Mouse (Mus musculus) spleen, postnatal 14 days (tissue): ENCODE results near the gene Ankfy1.

Experiments used
- DNase-seq, 2 experiments: peaks; one replicate each; pipeline ENCODE4 v3.0.0; 2021 to 2022; ENCODE audit warnings: low spot score in 2 of 2

Ankfy1 gene

DNA sequence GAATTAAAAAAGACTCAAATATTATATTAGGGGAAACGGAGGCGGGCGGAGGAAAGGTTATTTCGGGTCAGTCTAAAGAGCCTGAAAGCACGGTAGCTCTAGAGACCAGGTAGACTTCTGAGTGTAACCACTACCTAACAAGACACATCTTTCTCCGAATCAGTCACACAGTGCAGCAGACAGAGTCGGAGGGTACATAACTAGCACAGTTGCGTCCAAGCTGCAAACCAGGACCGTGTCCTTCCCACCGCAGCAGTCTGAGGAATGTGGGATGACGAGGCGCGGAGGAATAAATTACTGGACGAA is 105.3 kb downstream of the Ankfy1 start:
- no peak for DNase-seq

DNA sequence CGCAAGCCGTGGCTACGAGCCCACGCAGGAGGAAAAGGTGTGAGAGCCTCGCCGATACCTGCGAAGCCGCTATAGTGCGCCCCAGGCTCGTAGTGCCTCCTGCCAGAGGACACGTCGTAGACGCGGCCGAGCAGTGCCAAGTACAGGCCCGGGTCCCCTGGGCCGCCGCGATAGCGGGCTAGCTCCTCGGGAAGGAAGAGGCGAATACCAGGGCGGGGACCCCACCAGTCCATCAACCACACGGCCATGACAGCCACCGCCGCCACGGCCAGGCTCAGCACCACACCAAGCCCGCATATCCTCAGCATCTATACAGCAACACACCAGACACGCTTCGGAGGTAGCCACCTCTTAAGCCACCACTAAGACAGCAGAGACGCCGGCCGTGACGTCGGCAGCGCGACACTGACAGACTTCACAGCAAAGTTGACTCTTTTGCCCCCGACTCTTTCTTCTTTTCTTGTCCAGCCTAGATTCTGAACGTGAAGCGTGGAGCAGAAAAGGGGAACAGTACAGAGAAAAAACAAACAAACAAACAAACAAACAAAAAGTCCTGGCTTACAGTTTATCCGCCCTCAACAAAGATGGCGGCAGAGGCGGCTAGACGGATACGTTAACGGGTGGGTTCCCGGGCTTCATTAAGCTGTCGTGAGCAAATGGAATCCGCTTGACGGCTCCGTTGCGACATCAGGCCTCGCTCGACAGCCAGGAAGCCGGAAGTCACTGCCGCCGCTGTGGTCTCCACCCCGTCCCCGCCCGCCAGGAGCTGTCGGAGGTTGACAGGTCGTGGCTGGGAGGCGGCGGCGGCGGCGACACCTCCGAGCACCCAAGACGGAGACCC is 105.9 kb downstream of the Ankfy1 start, which contains the start of the genes Cyb5d2 and Zzef1:
TSS of gene Cyb5d2 (minus strand) at position 688 of the 841 bp plus-strand sequence.
TSS of gene Zzef1 (plus strand) at position 772 of the 841 bp plus-strand sequence.
- peak; percentile 86 to 90 for DNase-seq

DNA sequence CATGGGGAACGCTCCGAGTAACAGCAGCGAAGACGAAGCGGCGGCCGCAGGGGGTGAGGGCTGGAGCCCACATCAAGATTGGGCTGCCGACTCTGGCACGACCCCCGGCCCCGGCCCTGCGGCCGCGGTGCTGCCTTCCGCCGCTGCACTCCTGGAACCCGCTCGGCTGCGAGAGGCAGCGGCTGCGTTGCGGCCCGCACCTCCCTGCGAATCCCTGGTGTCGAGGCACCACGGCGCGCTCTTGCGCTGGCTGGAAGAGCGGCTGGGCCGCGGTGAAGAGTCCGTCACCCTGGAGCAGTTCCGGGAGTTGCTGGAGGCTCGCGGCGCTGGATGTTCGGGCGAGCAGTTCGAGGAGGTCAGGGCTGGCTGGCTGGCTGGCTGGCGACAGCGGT is 106.5 kb downstream of the Ankfy1 start:
- DNase-seq = no peak

DNA sequence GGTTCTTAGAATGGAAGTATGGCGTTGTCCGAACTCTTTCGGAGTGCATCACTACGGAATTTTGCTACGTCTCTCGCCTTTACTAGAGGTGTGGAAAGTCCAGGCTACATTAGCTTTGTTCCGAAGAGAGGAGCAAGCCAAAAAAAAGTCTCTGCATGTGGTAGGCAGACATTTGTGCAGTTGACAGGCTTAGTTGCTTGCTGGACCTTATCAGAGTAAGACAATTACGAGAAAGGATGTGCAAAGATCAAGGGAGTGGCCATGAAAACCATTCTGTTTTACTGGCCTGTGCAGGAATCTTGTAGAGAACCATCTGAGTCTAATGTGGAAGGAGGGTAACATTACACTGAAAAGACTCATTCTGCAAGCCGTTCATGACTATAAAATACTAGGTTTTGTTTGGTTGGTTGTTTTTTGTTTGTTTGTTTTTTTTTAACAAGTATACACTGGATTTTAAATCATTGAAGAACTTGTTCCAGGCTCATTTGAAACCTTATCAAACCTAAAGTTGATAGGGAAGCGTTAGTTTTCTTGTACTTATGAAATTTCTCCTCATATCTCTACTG is 107.0 kb downstream of the Ankfy1 start:
- DNase-seq = no peak

DNA sequence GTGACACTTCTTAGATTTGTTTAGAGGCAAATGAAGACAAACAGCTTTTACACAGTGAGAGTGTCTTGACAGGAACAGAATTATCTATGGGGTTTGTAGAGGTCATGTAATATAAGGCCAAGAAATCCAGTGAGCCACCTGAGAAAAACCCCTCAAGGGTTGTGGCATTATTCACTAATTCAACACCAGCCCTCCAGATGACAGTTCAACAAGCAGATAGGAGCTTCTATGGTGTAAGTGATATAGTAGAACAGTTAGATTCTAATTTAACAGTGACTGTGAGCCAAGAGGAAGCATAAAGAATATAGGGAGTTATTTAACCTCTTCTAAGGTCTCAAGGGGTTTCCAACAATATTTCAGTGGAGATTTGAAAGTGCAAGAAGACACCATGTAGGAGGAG is 108.3 kb downstream of the Ankfy1 start:
- DNase-seq = no peak

DNA sequence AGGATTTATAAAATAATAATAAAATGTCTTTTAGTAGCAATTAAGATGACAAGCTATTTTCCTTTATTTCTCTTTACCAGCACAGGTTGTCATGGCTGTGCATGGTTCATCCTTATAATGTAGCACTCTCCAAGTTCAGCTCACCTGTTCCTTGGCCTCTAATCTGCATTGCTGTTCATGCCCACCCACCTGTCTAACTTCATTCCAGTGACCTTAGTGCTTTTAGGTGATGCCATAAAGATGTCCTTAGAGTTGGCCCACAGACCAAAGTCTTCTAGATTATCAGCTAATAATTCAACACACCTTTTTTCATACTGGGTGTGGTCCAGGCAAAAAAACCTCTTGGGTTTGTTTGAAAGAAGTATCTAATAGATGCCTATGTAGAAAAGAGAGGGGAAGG is 111.4 kb downstream of the Ankfy1 start:
- no peak for DNase-seq

DNA sequence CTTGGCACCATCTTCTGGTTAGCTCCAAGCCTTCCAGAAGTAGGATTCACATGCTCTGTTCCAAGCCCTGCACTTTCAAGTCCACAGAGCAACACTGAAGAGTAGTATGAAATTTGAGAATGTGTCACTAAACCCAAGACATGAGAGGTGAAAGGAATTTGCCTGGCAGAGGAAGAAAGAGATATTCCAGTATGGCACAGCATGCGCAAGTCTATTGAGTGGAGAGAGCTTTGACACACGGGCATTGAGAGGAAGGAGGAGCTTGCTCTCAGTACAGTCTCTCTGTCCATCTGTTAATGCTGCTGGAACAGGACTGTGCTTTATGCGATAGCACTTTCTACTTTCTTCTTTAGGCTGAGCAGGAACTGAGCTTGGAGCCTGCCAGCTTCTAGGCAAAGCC is 113.2 kb downstream of the Ankfy1 start:
- no peak for DNase-seq

DNA sequence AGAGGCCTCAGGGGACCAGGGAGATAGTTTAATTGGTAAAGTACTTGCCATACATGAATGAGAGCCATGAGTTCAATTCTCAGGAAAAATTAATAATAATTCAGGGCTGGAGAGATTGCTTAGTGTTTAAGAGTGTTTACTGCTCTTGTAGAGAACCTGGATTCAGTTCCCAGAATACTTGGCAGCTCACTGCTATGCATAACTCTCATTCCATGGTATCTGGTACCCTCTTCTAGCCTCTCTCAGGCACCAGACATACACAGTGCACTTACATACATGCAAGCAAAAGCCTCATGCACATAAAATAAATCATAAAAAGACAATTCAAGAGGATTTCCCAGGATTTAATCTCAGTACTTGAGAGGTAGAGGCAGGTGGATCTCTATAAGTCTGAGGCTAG is 114.8 kb downstream of the Ankfy1 start:
- DNase-seq = no peak

DNA sequence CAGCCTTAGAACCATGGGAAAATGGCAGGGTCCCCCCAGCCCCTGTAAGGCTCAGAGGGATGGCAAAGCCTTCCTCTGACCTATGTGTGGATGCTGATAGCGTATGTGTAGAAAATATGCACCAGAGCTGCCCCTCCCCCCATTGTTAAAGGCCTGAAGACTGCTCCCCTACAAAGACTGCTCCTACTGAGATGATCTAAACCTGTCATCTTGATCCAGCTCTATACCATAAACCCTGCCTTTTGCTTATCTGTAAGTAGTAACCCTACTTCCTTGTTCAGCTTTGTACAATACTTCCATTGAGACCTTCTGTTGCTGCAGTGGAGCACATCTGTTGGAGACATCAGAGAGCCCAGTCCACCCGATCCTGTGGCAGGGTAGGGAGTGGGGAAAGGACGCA is 115.4 kb downstream of the Ankfy1 start:
- no peak for DNase-seq

DNA sequence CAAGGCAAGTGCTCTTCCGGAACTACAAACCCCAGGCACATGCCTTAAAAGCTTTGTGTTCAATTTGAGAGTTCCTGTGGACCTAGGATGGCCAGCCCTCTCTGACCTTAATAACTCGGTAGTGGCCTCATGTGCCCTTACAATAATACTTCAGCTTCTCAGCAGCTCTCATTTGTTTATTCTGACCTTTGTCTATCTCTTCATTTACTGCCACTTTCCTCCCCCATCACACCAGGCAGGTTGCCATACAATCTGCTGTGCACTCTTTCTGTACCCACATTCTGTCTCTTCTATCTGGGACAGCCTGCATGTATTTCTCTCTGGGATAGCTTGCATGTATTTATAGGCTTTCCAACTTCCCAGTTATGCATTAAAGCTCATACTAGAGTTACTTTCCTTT is 116.8 kb downstream of the Ankfy1 start:
- DNase-seq = no peak

DNA sequence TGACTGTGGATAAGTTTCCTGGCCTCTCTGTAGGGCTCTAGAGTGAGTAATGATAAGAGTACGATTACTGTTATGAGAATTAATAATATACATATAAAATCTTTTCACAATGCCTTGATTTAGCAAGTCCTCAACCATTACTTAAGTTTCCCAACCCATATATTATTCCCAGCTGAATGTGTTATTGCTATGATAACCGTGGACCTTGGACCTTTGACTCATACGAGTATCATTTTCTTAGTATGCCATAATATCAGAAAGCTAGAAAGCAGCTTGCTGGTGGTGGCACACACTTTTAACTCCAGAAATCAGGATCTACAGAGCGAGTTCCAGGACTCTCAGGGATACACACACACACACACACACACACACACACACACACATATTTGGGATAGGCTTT is 118.2 kb downstream of the Ankfy1 start:
- DNase-seq = no peak

DNA sequence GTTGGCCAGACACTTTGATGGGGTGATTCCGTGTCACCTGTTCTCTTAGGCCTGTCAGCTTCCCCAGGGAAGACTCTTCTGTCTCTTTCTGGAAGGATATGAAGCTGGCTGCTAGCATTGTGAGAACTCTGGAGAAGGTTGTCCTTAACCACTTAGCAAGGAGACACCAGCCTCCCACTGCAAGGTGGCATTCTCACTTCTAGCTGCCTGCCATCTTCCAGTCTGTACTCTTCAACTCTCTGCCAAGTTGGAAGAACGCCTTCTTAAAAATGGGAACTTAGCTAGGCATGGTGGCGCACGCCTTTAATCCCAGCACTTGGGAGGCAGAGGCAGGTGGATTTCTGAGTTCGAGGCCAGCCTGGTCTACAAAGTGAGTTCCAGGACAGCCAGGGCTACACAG is 123.9 kb downstream of the Ankfy1 start:
- DNase-seq = no peak

DNA sequence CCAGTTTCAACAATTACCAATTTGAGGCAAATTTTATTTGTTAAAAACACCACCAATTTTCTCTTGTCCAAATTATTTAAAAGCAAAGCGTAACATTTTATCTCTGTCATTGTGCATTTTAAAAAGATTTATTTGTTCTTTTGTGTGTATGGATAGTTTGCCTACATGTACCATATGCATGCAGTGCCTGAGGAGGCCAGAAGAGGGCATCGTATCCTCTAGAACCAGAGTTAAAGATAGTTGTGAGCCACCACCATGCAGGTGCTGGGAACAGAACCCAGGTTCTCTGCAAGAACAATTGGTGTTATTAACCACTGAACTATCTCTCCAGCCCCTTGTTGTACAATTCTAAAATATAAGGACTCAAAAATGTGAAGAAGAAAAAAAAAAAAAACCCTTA is 124.4 kb downstream of the Ankfy1 start:
- DNase-seq = no peak

DNA sequence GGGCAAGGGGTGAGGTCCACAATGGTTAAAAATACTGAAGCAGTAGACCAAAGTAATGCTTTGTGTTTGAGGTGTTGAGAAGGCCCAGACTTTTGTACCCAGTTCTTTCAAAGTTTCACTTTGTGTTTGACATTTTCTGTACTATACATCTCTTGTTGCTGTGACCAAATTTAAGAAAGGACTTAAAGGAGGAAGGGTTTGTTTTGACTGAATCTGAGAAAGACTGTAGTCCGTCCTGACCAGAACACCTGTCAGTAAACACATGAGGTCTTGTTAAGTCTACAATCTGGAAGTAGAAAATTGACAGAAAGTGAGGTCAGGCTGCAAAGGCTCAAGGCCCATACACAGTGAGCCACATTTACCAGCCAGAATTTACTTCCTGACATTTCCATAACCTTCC is 127.1 kb downstream of the Ankfy1 start:
- no peak for DNase-seq

DNA sequence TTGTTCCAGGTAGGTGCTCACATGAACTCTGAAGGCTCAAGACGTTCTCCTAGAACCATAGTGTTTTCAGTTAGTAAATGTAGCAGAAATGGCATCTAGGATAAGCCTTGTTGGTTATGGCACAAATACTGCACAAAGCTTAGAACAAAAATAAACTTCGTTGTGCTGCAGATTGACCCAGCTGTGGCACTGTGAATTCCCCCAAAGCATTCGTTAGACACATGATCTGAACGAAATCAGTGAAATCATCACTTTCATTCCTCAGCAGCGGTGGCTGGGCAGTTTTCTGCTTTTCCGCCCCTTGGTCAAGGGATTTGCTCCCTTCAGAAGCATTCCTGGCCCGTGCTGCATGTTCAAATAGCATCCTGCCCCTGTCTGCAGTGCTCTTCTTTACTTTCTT is 128.3 kb downstream of the Ankfy1 start:
- no peak for DNase-seq

DNA sequence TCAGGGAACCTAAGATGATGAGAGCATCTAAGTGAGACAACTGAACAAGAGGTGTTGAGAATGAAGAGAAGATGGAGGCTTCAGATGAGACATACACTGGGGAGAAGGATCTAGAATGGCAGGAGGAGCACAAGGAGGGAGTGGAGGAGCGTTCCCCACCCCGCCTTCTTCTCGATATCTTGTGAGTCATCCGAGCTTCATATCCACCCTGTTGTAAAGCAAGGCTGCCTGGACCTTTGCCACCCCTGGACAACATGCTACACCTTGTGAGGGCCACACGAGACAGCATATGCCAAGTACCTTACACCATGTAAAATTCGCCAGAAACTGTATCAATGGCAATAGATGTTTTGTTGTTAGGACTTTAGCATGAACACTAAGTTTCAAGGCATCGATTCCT is 131.2 kb downstream of the Ankfy1 start:
- no peak for DNase-seq
